Mouse (Mus musculus): Measurements from ENCODE around the gene Gm20388. TPM values are rescaled to one million over a fixed set of nuclear protein-coding genes. Genes with fewer than 3 reads are reported as not detected.
"Not testable (repeated sequence)": the region's sequence is repeated elsewhere in the genome, so short reads cannot be mapped to it uniquely, and the experiment has no call there.

The Gm20388 gene
- polyA plus RNA-seq, 1 experiment, result 18.7 TPM

- H3K27ac ChIP-seq (ENCODE audit: insufficient read depth, low read length), result peak overlapping the region; percentile 90
- TF ChIP-seq CTCF (IDR thresholded peaks at IDR 0.05; ENCODE audit: borderline replicate concordance, insufficient read depth, low read depth, low read length), result no peak
- no peak for TF ChIP-seq POLR2A (IDR thresholded peaks at IDR 0.05; ENCODE audit: borderline replicate concordance, insufficient read depth, low read length)
- WGBS, result under 1% methylated on average over 40 of the region's 40 CpGs
- peak in 1 of 2 experiments; percentile 38 for DNase-seq
- peak overlapping the region; percentile 91 for H3K4me3 ChIP-seq (replicated peaks; ENCODE audit: insufficient read depth, low read depth, low read length)
- no peaks in the 10 kb centered on the region for H3K27me3 ChIP-seq (ENCODE audit: control insufficient read depth, insufficient read depth, low read length)
- H3K4me1 ChIP-seq (ENCODE audit: control insufficient read depth, insufficient read depth, low read length), result peaks cover 15% of the 10 kb centered on the region; the same call in 1 of the 2 replicates
Observed at GRCm38 (mm10) chr8:123253451-123254098, 3342.9 kb downstream of the Gm20388 start.

GRCm38 (mm10) chr8:123254099-123254885, 3343.7 kb downstream of the Gm20388 start, which contains the start of the genes Zfp276 and Vps9d1:
TSS of gene Zfp276 (plus strand) at chr8:123254195.
TSS of gene Vps9d1 (minus strand) at chr8:123254348.
- Histone ChIP-seq H3K4me1 (ENCODE audit: control insufficient read depth, insufficient read depth, low read length) (peaks cover 15% of the 10 kb centered on the region; the same call in 1 of the 2 replicates), H3K27me3 (ENCODE audit: control insufficient read depth, insufficient read depth, low read length) (no peaks in the 10 kb centered on the region), H3K27ac (ENCODE audit: insufficient read depth, low read length) (peak within 1 kb of the TSS; percentile 90), H3K4me3 (replicated peaks; ENCODE audit: insufficient read depth, low read depth, low read length) (peak within 1 kb of the TSS; percentile 91)
- DNase-seq, result peak; percentile 83 to 89
- TF ChIP-seq CTCF (IDR thresholded peaks at IDR 0.05; ENCODE audit: borderline replicate concordance, insufficient read depth, low read depth, low read length) (no peak), POLR2A (IDR thresholded peaks at IDR 0.05; ENCODE audit: borderline replicate concordance, insufficient read depth, low read length) (no peak; the same call in 1 of the 2 replicates)
- under 1% methylated on average over 99 of the region's 99 CpGs for WGBS

DNA sequence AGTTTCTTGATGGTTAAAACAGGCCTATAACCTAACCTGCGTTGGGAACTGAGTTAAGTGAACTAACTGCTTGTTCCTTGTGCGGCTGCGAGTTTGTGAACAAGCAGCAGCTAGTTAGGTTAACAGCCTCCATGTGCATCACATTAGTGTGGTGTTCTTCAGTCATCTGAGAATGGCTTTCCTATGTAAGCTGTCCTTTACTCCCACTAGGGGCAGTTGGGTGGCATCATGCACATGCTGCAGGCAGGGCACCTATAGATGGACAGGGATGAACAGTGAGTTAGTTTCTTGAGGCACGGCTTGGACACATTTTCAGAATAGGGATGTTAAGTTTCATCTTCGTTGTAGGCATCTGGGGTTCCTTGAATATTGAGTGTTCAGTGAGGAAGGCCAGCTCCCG, 3344.5 kb downstream of the Gm20388 start:
- no peaks in the 10 kb centered on the region for H3K27me3 ChIP-seq (ENCODE audit: control insufficient read depth, insufficient read depth, low read length)
- TF ChIP-seq CTCF (IDR thresholded peaks at IDR 0.05; ENCODE audit: borderline replicate concordance, insufficient read depth, low read depth, low read length), result no peak
- no peak for TF ChIP-seq POLR2A (IDR thresholded peaks at IDR 0.05; ENCODE audit: borderline replicate concordance, insufficient read depth, low read length)
- DNase-seq, result no peak
- peaks cover 15% of the 10 kb centered on the region; the same call in 1 of the 2 replicates for H3K4me1 ChIP-seq (ENCODE audit: control insufficient read depth, insufficient read depth, low read length)
- WGBS, result 63% methylated on average over 6 of the region's 6 CpGs
- no peak overlapping the region for H3K27ac ChIP-seq (ENCODE audit: insufficient read depth, low read length)
- H3K4me3 ChIP-seq (replicated peaks; ENCODE audit: insufficient read depth, low read depth, low read length), result peak overlapping the region; percentile 91

DNA sequence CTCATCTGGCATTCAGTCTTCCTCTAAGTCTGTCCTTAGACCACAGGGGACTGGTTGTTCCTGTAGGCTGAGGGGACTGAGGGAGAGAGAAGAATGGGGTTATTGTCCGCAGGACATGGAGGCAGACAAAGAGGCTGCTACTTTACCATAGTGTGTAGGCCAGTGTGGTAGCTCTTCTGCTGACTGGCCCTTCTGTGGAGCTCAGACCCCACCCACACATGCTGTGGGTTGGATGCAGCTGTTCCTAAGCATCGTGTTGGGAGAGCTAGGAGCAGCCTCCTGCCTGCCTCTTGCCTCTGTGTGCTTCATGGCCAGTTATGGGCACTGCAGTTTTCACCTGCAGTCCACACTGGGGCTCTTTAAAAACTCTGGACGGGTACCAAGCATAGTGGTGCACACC, 3346.5 kb downstream of the Gm20388 start:
- Histone ChIP-seq H3K27ac (ENCODE audit: insufficient read depth, low read length) (peak overlapping the region; percentile 34; the same call in 1 of the 2 replicates), H3K4me3 (replicated peaks; ENCODE audit: insufficient read depth, low read depth, low read length) (no peak overlapping the region), H3K27me3 (ENCODE audit: control insufficient read depth, insufficient read depth, low read length) (no peaks in the 10 kb centered on the region), H3K4me1 (ENCODE audit: control insufficient read depth, insufficient read depth, low read length) (peaks cover 15% of the 10 kb centered on the region; the same call in 1 of the 2 replicates)
- TF ChIP-seq CTCF (IDR thresholded peaks at IDR 0.05; ENCODE audit: borderline replicate concordance, insufficient read depth, low read depth, low read length) (no peak), POLR2A (IDR thresholded peaks at IDR 0.05; ENCODE audit: borderline replicate concordance, insufficient read depth, low read length) (no peak)
- WGBS, result 64% methylated on average over 3 of the region's 3 CpGs
- DNase-seq, result peak in 1 of 2 experiments; percentile 30

DNA sequence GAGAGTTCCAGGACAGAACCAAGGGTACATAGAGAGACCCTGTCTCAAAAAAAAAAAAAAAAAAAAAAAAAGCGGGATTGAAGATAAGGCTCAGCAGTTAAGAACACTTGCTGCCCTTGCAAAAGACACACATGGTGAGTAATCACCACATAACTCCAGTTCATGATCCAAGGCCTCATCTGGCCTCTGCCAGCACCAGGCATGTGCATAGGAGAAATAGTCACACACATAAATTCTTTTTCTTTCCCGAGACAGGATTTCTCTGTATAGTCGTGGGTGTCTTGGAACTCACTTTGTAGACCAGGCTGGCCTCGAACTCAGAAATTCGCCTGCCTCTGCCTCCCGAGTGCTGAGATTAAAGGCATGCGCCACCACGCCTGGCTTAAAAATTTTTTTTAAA, 3347.0 kb downstream of the Gm20388 start:
- WGBS, result 92% methylated on average over 8 of the region's 8 CpGs
- H3K4me3 ChIP-seq (replicated peaks; ENCODE audit: insufficient read depth, low read depth, low read length); H3K27me3 ChIP-seq (ENCODE audit: control insufficient read depth, insufficient read depth, low read length); DNase-seq: not testable (repeated sequence)
- Histone ChIP-seq H3K27ac (ENCODE audit: insufficient read depth, low read length) (peak overlapping the region; percentile 34; the same call in 1 of the 2 replicates), H3K4me1 (ENCODE audit: control insufficient read depth, insufficient read depth, low read length) (peaks cover 15% of the 10 kb centered on the region; the same call in 1 of the 2 replicates)

DNA sequence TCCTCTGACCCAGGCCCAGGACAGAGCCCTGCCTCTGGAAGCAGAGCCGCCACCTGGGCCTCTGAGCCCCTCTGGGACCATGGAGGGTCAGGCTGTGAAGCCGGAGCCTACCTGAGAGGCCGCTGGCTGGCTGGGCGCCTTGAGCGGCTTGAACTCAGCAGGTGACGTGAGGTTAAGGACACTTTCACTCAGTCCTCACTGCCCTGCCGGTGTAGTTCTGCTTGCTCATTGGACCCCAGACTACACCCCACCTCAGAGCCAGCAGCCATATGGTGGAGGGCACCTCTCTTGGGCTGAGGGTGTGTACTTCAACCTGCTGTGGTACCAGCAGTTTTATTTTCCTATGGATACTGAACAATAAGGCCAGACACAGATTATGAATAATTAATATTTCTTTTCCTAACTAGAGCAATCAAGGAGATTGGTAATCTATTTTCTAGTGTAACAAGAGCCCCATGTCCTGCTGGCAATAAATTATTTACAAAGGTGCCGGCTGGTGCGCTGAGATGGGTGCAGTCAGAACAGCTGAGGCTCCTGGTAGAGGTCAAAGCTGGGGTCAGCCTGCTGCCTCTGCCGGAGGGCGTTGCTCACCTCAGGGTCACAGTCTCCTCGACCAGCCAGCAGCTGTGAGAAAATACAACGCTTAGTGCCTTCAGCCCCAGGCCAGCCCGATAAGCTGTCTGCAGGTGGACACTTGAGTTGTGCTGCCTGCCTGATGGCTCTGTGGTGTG, 3357.4 kb downstream of the Gm20388 start:
- Histone ChIP-seq H3K4me3 (replicated peaks; ENCODE audit: insufficient read depth, low read depth, low read length) (no peak overlapping the region), H3K4me1 (ENCODE audit: control insufficient read depth, insufficient read depth, low read length) (no peaks in the 10 kb centered on the region), H3K27me3 (ENCODE audit: control insufficient read depth, insufficient read depth, low read length) (no peaks in the 10 kb centered on the region), H3K27ac (ENCODE audit: insufficient read depth, low read length) (no peak overlapping the region)
- WGBS, result 85% methylated on average over 14 of the region's 14 CpGs
- no peak for TF ChIP-seq CTCF (IDR thresholded peaks at IDR 0.05; ENCODE audit: borderline replicate concordance, insufficient read depth, low read depth, low read length)
- no peak for TF ChIP-seq POLR2A (IDR thresholded peaks at IDR 0.05; ENCODE audit: borderline replicate concordance, insufficient read depth, low read length)
- DNase-seq, result no peak

- TF ChIP-seq CTCF (IDR thresholded peaks at IDR 0.05; ENCODE audit: borderline replicate concordance, insufficient read depth, low read depth, low read length), result no peak
- TF ChIP-seq POLR2A (IDR thresholded peaks at IDR 0.05; ENCODE audit: borderline replicate concordance, insufficient read depth, low read length), result no peak
- no peak overlapping the region for H3K27ac ChIP-seq (ENCODE audit: insufficient read depth, low read length)
- 88% methylated on average over 10 of the region's 10 CpGs for WGBS
- no peaks in the 10 kb centered on the region for H3K27me3 ChIP-seq (ENCODE audit: control insufficient read depth, insufficient read depth, low read length)
- DNase-seq, result no peak
- H3K4me1 ChIP-seq (ENCODE audit: control insufficient read depth, insufficient read depth, low read length), result no peaks in the 10 kb centered on the region
- no peak overlapping the region for H3K4me3 ChIP-seq (replicated peaks; ENCODE audit: insufficient read depth, low read depth, low read length)
Observed at GRCm38 (mm10) chr8:123271147-123271546, 3360.5 kb downstream of the Gm20388 start.
